Mouse (Mus musculus) neural tube, embryonic 10.5 days (tissue): ENCODE results near the gene Gm20425.

ENCODE experiments used
- DNase-seq: peaks from one replicate; pipeline ENCODE4 v3.0.0-alpha.2; 2017; ENCODE audit warnings: low spot score; ENCODE audit errors: extremely low spot score

Gm20425 gene

DNA sequence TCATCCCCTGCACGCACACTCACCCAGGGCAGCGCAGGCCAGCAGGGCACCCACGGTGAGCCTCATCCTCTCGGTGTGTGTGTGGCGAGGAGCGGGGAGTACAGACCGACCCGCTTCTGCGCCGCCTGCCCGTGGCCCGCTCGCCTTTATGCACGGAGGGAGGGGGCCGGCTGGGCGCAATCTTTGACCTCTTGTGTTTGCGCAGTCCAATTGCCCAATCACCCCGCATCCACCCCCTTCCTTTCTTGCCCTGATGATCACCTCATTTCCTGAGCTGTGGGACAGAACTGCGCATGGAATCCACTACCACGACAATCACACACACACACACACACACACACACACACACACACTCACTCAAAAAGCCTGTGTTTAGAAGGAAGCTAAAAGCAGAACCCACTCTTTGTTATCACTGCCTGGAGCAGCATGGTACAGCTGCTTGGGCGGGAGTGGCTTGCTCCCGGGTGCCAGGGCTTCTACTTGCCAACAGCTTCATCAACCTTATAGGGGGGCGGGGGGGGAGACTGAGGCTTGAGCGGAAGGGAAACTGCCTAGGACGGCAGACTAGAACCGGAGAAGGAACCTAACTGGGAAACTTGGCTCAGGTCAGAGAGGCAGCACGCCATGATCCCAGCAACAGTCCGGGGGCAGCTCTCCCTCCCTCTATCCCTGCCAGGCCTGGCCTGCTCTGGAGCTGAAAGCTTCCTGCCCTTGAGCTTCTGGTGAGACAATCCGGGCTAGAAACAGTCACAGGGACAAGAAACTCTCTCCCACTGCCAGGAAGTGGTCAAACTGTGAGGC is at the start of gene Gm20425, which contains the start of gene Trf:
Gm20425 (minus strand) TSS at position 157 of the 801 bp plus-strand sequence.
Trf (minus strand) TSS at position 294 of the 801 bp plus-strand sequence.
- peak; percentile 26 for DNase-seq

- DNase-seq: no peak
Measured at GRCm38 (mm10) chr9:103276876-103277275, 46.8 kb upstream of the Gm20425 start.

DNA sequence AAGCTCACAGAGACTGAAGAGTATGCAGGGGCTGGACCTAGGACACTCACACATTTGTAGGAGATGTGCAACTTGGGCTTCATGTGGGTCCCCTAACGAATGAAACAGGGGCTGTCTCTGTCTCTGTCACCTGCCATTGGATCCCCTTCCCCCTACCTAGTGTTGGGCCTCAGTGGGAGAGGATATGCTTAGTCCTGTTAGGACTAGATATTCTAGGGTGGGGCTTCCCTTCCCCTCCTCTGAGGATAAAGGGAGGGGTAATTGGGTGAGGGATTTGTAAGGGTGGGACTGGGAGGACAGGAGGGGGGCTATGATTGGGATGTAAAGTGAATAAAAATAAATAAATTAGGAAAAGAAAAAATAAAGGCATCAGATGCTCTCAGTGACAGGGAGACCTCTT is 45.6 kb upstream of the Gm20425 start:
- DNase-seq: no peak

GRCm38 (mm10) chr9:103274819-103275218 is 44.7 kb upstream of the Gm20425 start:
- DNase-seq: no peak

DNA sequence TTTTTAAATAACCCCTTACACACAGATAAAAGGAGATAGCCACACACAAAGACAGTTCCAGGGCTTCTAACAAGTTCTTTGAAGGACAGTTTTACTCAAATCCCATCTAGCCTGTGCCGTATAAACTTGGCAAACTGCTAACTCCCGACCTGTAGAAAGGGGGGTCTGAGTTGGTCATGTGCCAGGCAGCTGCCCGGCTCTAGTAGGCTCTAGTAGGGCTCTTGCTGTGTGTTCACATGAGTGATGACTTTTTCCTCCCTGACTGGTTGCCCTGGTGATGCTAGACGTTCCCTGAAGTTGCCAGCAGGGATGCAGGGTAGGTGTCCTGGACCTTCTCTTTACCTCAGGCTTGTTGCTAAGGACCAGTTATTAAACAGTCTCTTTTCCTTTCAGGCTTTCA is 41.0 kb upstream of the Gm20425 start:
- no peak for DNase-seq

- DNase-seq: no peak
Measured at GRCm38 (mm10) chr9:103265778-103266177, 35.7 kb upstream of the Gm20425 start.

- no peak for DNase-seq
Measured at GRCm38 (mm10) chr9:103252906-103253305, 22.8 kb upstream of the Gm20425 start.

- no peak for DNase-seq
Measured at GRCm38 (mm10) chr9:103248618-103249017, 18.5 kb upstream of the Gm20425 start.

GRCm38 (mm10) chr9:103246526-103247168 is 16.5 kb upstream of the Gm20425 start:
- no peak for DNase-seq

GRCm38 (mm10) chr9:103243640-103244039 is 13.5 kb upstream of the Gm20425 start:
- DNase-seq: no peak

GRCm38 (mm10) chr9:103241206-103241605 is 11.1 kb upstream of the Gm20425 start:
- no peak for DNase-seq

DNA sequence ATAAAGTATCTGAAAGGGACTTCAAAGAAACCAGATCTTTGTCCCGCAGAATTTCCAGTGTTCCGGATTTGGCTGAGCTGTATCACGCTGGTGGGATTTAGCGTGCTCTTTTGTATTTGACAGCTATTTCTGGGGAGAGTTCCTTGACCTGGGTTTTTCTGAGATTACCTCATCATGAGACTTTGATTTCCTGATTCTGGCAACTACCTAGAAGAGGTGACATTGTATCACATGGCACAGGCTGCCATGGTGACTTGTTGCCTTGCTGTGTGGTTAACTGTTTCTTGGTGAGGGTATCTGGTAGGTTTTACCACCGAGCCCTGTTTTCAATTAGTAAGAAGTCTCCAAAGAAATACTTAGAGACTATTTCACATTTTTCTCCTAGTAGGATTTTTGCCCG is 9.4 kb upstream of the Gm20425 start:
- no peak for DNase-seq

DNA sequence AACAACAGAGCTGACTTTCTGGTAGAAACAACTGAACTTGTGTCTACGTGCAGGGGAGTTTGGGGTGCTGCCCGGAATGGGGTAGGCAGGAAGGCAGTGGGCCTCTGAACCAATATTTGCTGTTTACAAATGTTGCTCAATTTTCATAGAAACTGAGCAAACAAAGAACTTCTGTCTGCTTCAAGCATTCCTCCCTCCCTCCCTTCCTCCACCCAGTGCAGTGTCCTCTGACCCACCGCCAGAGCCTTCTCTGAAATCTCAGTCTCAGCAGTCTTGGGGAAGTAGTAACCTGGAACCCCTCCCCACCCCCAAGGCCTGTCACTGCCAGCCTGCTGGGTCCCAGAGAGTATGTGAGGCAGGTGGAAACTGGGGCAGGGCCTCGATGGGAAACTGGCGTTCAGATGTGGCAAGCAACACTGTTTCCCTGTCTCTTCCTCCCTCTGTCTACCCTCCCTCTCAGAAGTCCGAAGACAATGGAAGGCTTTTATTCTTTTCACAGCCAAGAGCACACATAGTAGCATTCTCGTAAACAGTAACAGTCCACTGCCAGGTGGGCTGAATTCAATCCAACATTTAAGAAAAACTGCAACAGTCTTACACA is 4.6 kb upstream of the Gm20425 start:
- no peak for DNase-seq

DNA sequence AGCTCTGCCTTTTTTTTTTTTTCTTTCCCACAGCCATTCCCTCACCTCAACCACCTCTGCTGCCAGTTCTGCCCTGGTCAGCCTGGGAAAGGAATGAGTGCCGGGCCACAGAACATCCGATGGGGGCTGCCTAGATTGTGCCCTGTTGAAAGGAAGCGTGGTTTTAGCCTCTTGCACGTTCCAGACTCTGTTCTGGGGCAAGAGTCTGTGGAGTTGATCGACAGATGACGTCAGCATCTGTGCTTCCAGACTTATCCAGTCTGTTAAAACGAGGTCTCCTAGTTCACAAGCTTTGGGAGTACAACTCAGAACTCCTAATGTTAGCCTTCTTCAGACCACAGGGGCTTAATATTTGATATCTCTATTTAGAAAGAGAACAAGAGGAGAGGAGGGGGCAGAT is 4.0 kb upstream of the Gm20425 start:
- DNase-seq: no peak

GRCm38 (mm10) chr9:103233006-103233395 is 2.9 kb upstream of the Gm20425 start:
- no peak for DNase-seq

- DNase-seq: no peak
Measured at GRCm38 (mm10) chr9:103232232-103233005, 2.3 kb upstream of the Gm20425 start.

DNA sequence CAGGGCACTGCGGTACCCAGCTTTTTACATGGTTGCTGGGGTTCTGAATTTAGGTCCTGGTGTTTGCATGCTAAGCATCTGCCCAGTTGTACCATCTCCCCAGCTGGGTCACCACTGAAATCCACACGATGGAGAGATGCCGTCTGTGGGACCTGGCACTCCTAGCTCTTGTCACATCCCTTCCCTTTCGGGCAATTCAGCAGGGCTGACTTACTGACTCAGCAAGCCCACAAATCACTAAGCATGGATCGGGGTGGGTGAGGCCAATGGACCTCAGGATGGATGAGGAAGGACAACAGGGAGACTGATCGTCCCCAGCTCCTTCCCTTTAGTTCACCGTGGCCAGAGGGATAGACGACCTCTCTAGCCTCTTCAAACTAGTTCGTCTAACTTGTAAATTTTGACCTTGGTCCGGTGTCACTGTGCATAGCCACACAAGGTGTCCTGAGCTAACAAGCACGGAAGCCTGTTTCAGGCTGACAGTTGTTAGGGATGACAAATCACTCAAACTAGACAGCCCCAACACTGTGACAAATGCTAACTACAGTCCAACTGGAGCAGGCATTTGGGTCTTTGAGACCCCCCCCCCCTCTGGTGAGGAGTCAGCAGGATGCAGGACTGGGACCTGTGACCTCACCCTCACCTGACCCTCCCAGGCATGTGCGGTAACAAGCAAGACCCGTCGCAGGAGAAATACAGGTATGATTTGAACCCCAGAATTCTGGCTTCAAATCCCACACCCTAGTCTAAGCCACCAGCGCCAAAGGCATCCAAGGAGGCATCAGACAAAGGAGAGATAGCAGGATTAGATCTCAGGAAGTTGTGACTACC is 855 bp downstream of the Gm20425 start:
- DNase-seq: no peak

GRCm38 (mm10) chr9:103228370-103229003 is 1.6 kb downstream of the Gm20425 start:
- DNase-seq: no peak

DNA sequence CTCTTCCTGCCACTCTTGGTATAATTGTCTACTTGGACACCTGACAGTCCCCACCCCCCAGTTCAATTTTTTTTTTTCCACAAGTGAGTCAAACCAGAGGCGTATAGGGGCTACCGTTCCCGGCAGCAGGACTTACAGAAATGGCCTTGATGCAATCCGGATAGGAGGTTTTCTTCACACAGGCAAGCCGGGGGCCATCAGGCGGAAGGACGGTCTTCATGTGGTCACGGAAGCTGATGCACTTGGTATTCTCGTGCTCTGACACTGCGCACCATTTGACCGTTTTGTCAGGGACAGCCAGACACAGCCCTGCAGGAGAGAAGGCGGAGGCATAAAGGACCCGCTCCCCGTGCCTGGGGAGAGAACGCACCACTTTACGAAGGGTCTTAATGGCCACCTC is 2.3 kb downstream of the Gm20425 start:
- DNase-seq: no peak

- DNase-seq: no peak
Measured at GRCm38 (mm10) chr9:103226806-103227205, 3.3 kb downstream of the Gm20425 start.
